Mouse (Mus musculus) neutrophil, adult 65 days (primary cell): ENCODE measurements around the gene Pramel3. TPM values are rescaled to one million over a fixed set of nuclear protein-coding genes. Genes with fewer than 3 reads are reported as not detected.

ENCODE experiments used
- total RNA-seq: library from RNA; stranded (reverse); gene quantifications from 2 replicates; pipeline ENCODE4 v1.2.4, GENCODE M21; 2023

Pramel3 gene
- not detected in 2 replicates for total RNA-seq

DNA sequence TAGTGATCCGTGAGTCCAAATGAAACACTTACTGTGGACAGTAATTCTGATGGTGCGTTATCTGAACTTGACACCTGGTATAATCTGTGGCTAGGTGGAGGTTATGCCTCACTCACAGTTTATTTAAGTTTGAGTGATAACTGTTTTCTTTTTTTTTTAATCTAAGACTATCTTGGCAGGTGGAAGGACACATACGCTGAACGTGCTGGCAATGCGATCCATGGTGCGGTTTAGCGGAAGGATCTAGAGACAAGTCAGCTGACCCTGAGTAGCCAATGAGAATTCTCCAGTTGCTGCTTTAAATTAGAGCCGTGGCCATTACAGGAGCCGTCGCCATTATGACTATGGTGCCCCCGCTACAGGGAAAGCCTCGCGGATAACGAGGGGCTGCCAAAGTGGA is at the start of gene Pramel3:
TSS of gene Pramel3 (plus strand) at position 301 of the 400 bp plus-strand sequence.

Other genes starting within 250 kb of the Pramel3 start
- not detected in 2 replicates for gene Gm15023, start 124.7 kb upstream of the Pramel3 start, total RNA-seq
- not detected in 2 replicates for gene Tceal6, start 91.6 kb upstream of the Pramel3 start, total RNA-seq
- not detected in 2 replicates for gene Gm5128, start 71.0 kb downstream of the Pramel3 start, total RNA-seq
- not detected in 2 replicates for gene Gm7903, start 131.5 kb downstream of the Pramel3 start, total RNA-seq
- gene AV320801, start 192.3 kb downstream of the Pramel3 start, total RNA-seq, result not detected in 2 replicates